Mouse (Mus musculus) heart, postnatal 4 days (tissue): ENCODE measurements around the gene Cptp. TPM values are rescaled to one million over a fixed set of nuclear protein-coding genes. Genes with fewer than 3 reads are reported as not detected.

Source experiments
- DNase-seq: peaks from one replicate; pipeline ENCODE4 v3.0.0; 2021
- total RNA-seq, 2 experiments: library from RNA; stranded (reverse); gene quantifications; 2 replicates each; pipeline ENCODE4 v1.2.3; 2021

The Cptp gene
- total RNA-seq: 10 to 100 TPM in 1 of 2 experiments, 1 to 10 TPM in 1; 6.6 to 11.2 TPM

GRCm38 (mm10) chr4:155869317-155870033 lies at the start of gene Cptp, which contains the start of gene Ints11:
Gene Cptp (minus strand): TSS chr4:155869440.
Gene Ints11 (plus strand): TSS chr4:155869546.
- DNase-seq: peak; percentile 98

- DNase-seq: peak; percentile 3
Measured at GRCm38 (mm10) chr4:155908751-155909150, 39.5 kb upstream of the Cptp start.

- DNase-seq: peak; percentile 4
Measured at GRCm38 (mm10) chr4:155908281-155908680, 39.0 kb upstream of the Cptp start.

GRCm38 (mm10) chr4:155907003-155907402 lies 37.8 kb upstream of the Cptp start:
- DNase-seq: no peak

- peak; percentile 3 for DNase-seq
Measured at GRCm38 (mm10) chr4:155906125-155906524, 36.9 kb upstream of the Cptp start.

GRCm38 (mm10) chr4:155905634-155906033 lies 36.4 kb upstream of the Cptp start:
- DNase-seq: peak; percentile 5

GRCm38 (mm10) chr4:155904318-155905102 lies 35.3 kb upstream of the Cptp start:
- peak; percentile 21 for DNase-seq

- DNase-seq: peak; percentile 3
Measured at GRCm38 (mm10) chr4:155903246-155903645, 34.0 kb upstream of the Cptp start.

GRCm38 (mm10) chr4:155901205-155901604 lies 32.0 kb upstream of the Cptp start:
- peak; percentile 61 for DNase-seq

GRCm38 (mm10) chr4:155899355-155899754 lies 30.1 kb upstream of the Cptp start:
- peak; percentile 4 for DNase-seq

- DNase-seq: no peak
Measured at GRCm38 (mm10) chr4:155898318-155898717, 29.1 kb upstream of the Cptp start.

GRCm38 (mm10) chr4:155896461-155896860 lies 27.2 kb upstream of the Cptp start:
- peak; percentile 3 for DNase-seq

GRCm38 (mm10) chr4:155895826-155896225 lies 26.6 kb upstream of the Cptp start:
- DNase-seq: peak; percentile 5

GRCm38 (mm10) chr4:155895216-155895615 lies 26.0 kb upstream of the Cptp start:
- DNase-seq: peak; percentile 67

- DNase-seq: peak; percentile 74
Measured at GRCm38 (mm10) chr4:155894311-155894881, 25.2 kb upstream of the Cptp start.

- peak; percentile 3 for DNase-seq
Measured at GRCm38 (mm10) chr4:155893212-155893690, 24.0 kb upstream of the Cptp start.

- DNase-seq: peak; percentile 49
Measured at GRCm38 (mm10) chr4:155892438-155893211, 23.4 kb upstream of the Cptp start.

- peak; percentile 90 for DNase-seq
Measured at GRCm38 (mm10) chr4:155892017-155892416, 22.8 kb upstream of the Cptp start.

- peak; percentile 98 for DNase-seq
Measured at GRCm38 (mm10) chr4:155891551-155892001, 22.3 kb upstream of the Cptp start, which contains the start of the genes Pusl1 and Acap3. Gene Pusl1 (minus strand): TSS chr4:155891781. Gene Acap3 (plus strand): TSS chr4:155891822.

- no peak for DNase-seq
Measured at GRCm38 (mm10) chr4:155891011-155891471, 21.8 kb upstream of the Cptp start.

GRCm38 (mm10) chr4:155889316-155889715 lies 20.1 kb upstream of the Cptp start:
- DNase-seq: no peak

- DNase-seq: no peak
Measured at GRCm38 (mm10) chr4:155888181-155888580, 18.9 kb upstream of the Cptp start.
